Mouse (Mus musculus) kidney, postnatal 0 days (tissue): Measurements from ENCODE around the gene M6pr. TPM values are rescaled to one million over a fixed set of nuclear protein-coding genes. Genes with fewer than 3 reads are reported as not detected.

Experiments
- ATAC-seq: fragments of 200-750 bp; cut with Nextera tagmentation; replicated peaks from 2 replicates; pipeline ENCODE4 v1.8.0; 2017; ENCODE audit warnings: low read depth, moderate number of reproducible peaks, moderate TSS enrichment, moderate library complexity; ENCODE audit not compliant: low FRiP score
- DNase-seq: peaks from one replicate; pipeline ENCODE4 v3.0.0-alpha.2; 2016; ENCODE audit warnings: low spot score
- H3K27ac ChIP-seq: fragments of 300-500 bp; sonication (generic); 2 replicates; pipeline ENCODE4 v1.5.1; 2014; ENCODE audit warnings: mild to moderate bottlenecking
- H3K27me3 ChIP-seq: fragments of 300-500 bp; sonication (generic); 2 replicates; pipeline ENCODE4 v1.6.1; 2014; ENCODE audit warnings: low read length, mixed read lengths; ENCODE audit not compliant: insufficient read depth
- H3K36me3 ChIP-seq: fragments of 300-500 bp; sonication (generic); 2 replicates; pipeline ENCODE4 v1.6.1; 2014; ENCODE audit warnings: low read length, mixed read lengths; ENCODE audit not compliant: insufficient read depth
- H3K4me1 ChIP-seq: fragments of 300-500 bp; sonication (generic); replicated peaks from 2 replicates; pipeline ENCODE4 v1.6.1; 2014; ENCODE audit warnings: antibody characterized with exemption, low read length, mixed read lengths; ENCODE audit not compliant: insufficient read depth
- H3K4me2 ChIP-seq: fragments of 300-500 bp; sonication (generic); 2 replicates; pipeline ENCODE4 v1.6.1; 2014; ENCODE audit warnings: mild to moderate bottlenecking, low read length, moderate library complexity, mixed read lengths
- H3K4me3 ChIP-seq: fragments of 300-500 bp; sonication (generic); replicated peaks from 2 replicates; pipeline ENCODE4 v1.5.1; 2014; ENCODE audit warnings: low read depth, low read length
- H3K9ac ChIP-seq: fragments of 300-500 bp; sonication (generic); 2 replicates; pipeline ENCODE4 v1.6.1; 2014; ENCODE audit warnings: low read depth, low read length
- H3K9me3 ChIP-seq: fragments of 300-500 bp; sonication (generic); replicated peaks from 2 replicates; pipeline ENCODE4 v1.6.1; 2016; ENCODE audit warnings: low read length, inconsistent platforms, mixed read lengths
- CTCF ChIP-seq: IDR thresholded peaks from 2 replicates; pipeline ENCODE4 v1.5.1; 2016; ENCODE audit warnings: antibody characterized with exemption, low read depth, mild to moderate bottlenecking, moderate library complexity
- WGBS: fragments of 180-500 bp; shearing (Covaris S2); extraction: QIAGEN DNeasy Blood & Tissue Kit; methylation state at CpG from one replicate; pipeline ENCODE4 v1.1.7; 2014; 5-methylcytosine and 5-hydroxymethylcytosine counted together
- polyA plus RNA-seq: library from polyadenylated mRNA; unstranded; fragments of >200 nt; fragmentation: Nextera tagmentation; extraction: Ambion mirVana; gene quantifications from 2 replicates; pipeline ENCODE4 v1.2.1, GENCODE M21; 2015

M6pr gene
- polyA plus RNA-seq, 1 experiment from 2014 or later = 130 TPM

DNA sequence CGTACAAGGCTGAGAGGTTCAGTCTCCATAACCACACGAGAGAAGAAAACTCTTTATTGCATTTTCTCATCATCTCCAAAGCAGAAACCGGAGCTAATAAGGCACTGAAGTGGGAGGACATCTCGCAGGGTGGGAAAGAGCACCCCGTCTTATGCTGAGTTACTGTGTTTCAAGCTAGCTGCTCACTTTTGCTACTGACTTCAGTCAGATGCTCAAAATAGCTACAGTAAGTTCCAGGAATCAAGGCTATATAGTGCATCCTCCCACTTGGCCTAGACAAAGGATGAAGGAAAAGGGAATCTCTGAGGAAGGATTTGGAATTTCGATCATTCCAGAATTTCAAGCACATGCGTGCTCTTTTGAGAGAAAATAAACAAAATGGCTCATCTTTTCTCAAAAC is 32.0 kb upstream of the M6pr start:
- TF ChIP-seq CTCF = no peak
- DNase-seq (no peak), ATAC-seq (no peak)
- Histone ChIP-seq H3K36me3 (no peaks in the 10 kb centered on the region), H3K4me2 (no peak overlapping the region), H3K9me3 (no peaks in the 10 kb centered on the region), H3K4me1 (no peaks in the 10 kb centered on the region), H3K27ac (no peak overlapping the region), H3K4me3 (no peak overlapping the region), H3K27me3 (no peaks in the 10 kb centered on the region), H3K9ac (no peak overlapping the region)
- 84% methylated on average over 7 of the region's 7 CpGs for WGBS

DNA sequence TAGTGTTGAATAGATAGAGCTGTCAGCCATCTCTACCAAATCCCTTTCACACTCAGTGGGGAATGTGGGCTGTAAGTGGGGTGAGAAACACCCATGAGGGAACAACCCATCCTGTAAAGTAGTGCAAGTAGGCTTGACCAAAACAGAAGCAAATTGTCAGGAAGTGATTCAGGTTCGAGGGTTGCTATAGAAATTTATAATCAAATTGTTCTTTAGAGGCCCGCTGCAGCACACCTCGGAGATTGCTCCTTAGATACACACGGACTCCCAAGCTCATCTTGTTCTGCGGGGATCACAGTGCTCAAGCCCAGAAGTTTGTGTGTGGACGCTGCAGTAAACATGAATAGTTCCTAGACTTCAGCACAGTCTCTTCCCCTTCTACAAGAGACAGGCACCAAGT is 25.7 kb upstream of the M6pr start, which contains the start of gene Klrg1:
Gene Klrg1 (minus strand): TSS at position 101 of the 400 bp plus-strand sequence.
- Histone ChIP-seq H3K27me3 (no peaks in the 10 kb centered on the region), H3K4me2 (no peak within 1 kb of the TSS), H3K9me3 (no peaks in the 10 kb centered on the region), H3K4me1 (no peaks in the 10 kb centered on the region), H3K27ac (no peak within 1 kb of the TSS), H3K9ac (no peak within 1 kb of the TSS), H3K36me3 (no peaks in the 10 kb centered on the region), H3K4me3 (no peak within 1 kb of the TSS)
- TF ChIP-seq CTCF = no peak
- ATAC-seq = no peak
- DNase-seq = no peak
- 75% methylated on average over 6 of the region's 6 CpGs for WGBS

DNA sequence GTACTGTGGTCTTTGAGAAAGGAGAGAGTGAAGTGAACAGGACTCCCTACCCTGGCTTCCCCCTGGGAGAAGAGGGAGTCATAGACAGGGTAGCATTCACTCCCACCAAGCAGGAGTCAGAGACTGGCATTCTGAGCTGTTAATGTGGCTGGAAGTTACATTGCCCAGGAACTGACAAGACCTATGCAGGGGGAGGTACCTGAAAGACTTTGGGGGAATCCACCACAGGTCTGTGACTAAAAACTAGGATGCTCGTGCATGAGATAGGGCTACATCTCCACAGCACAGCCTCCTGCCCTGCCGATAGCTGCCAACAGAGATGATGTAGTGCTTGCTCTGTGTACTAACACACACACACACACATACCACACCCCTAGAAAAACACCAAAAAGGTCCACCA is 25.1 kb upstream of the M6pr start:
- TF ChIP-seq CTCF = no peak

DNA sequence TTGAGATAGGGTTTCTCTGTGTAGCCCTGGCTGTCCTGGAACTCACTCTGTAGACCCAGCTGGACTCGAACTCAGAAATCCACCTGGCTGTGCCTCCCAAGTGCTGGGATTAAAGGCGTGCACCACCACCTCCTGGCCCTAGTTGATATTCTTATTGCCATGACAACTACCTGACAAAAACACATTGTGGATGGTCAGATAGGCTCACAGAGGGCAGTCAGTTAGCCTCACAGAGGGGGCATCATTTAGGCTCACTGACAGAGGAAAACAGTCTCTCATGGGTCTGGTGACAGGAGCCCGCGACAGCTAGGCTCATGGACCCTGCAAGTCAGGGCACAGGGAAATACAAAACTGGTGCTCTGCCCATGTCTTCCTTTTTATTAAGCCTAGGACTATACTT is 24.2 kb upstream of the M6pr start:
- H3K4me3 ChIP-seq = no peak overlapping the region
- H3K9ac ChIP-seq = no peak overlapping the region
- WGBS = 77% methylated on average over 4 of the region's 4 CpGs
- H3K9me3 ChIP-seq = no peaks in the 10 kb centered on the region
- no peak for DNase-seq
- H3K27ac ChIP-seq = no peak overlapping the region
- H3K27me3 ChIP-seq = no peaks in the 10 kb centered on the region
- no peak for TF ChIP-seq CTCF
- H3K4me2 ChIP-seq = no peak overlapping the region
- H3K4me1 ChIP-seq = no peaks in the 10 kb centered on the region
- ATAC-seq = no peak
- no peaks in the 10 kb centered on the region for H3K36me3 ChIP-seq

More for the DNA sequence above, 25.1 kb upstream of the M6pr start:
- WGBS = 85% methylated on average over 2 of the region's 2 CpGs
- Histone ChIP-seq H3K36me3 (no peaks in the 10 kb centered on the region), H3K27ac (no peak overlapping the region), H3K9me3 (no peaks in the 10 kb centered on the region), H3K9ac (no peak overlapping the region), H3K4me3 (no peak overlapping the region), H3K4me1 (no peaks in the 10 kb centered on the region), H3K27me3 (no peaks in the 10 kb centered on the region), H3K4me2 (no peak overlapping the region)
- ATAC-seq = no peak
- no peak for DNase-seq

DNA sequence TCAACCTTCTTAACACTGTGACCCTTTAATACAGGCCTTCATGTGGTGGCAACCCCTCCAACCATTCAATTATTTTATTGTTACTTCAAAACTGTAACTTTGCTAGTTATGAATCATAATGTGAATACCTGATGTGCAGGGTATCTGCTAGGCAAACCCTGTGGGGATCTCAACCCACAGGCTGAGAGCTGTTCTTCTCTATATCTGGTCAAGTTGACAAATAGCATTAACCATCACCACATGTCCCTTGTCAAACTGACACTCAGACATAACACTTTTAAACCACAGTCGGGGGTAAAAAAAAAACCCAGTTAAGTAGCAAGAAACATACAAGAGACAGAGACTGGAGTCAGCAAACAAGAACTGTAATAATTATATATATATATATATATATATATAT is 23.7 kb upstream of the M6pr start:
- Histone ChIP-seq H3K4me3 (no peak overlapping the region), H3K4me1 (no peaks in the 10 kb centered on the region), H3K9ac (no peak overlapping the region), H3K4me2 (no peak overlapping the region), H3K36me3 (no peaks in the 10 kb centered on the region), H3K27me3 (no peaks in the 10 kb centered on the region), H3K27ac (no peak overlapping the region), H3K9me3 (no peaks in the 10 kb centered on the region)
- DNase-seq (no peak), ATAC-seq (no peak)
- no peak for TF ChIP-seq CTCF
- WGBS = 54% methylated on average over 1 of the region's 1 CpGs

DNA sequence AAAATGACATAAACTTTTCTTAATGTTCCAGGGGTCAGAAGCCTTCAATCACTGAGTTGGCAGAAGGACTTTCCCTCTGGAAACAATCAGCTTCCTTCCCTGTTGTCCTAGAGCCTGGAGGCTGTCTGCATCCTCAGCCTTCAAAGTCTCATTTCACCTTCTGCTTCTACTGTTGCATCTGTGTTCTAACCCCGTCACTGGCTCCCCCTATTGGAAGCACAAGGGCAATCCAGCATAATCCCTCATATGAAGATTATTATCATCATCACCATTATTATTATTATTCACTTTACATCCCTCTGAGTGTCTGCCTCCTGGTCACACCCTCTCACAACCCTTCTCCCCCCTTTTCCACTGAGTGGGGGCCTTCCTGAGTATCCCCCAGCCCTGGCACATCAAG is 20.3 kb upstream of the M6pr start:
- ATAC-seq (no peak), DNase-seq (no peak)
- H3K27ac ChIP-seq = no peak overlapping the region
- TF ChIP-seq CTCF = peak; percentile 29; the same call in 1 of the 2 replicates
- H3K9ac ChIP-seq = no peak overlapping the region
- H3K36me3 ChIP-seq = no peaks in the 10 kb centered on the region
- no peak overlapping the region for H3K4me3 ChIP-seq
- no peaks in the 10 kb centered on the region for H3K9me3 ChIP-seq
- WGBS = 52% methylated on average over 1 of the region's 1 CpGs
- no peaks in the 10 kb centered on the region for H3K27me3 ChIP-seq
- peaks cover 4% of the 10 kb centered on the region; the same call in 1 of the 2 replicates for H3K4me1 ChIP-seq
- no peak overlapping the region for H3K4me2 ChIP-seq

DNA sequence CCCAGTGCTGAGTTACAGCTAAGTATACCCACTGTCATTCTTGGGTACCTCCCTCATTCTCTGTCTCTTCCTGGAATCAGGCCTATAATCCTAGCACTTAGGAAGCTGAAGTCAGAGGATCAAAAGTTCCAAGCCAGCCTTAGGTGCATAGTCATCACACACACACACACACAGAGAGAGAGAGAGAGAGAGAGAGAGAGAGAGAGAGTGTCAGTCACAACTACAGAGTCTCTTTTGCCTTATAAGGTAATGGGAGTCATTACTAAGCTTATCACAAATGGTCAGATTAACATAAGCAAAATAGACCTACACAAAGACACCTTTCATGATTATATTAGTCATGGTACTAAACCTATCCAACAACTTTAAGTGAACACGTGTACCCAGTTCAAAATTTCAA is 19.2 kb upstream of the M6pr start:
- DNase-seq (no peak), ATAC-seq (no peak)
- H3K9me3 ChIP-seq = no peaks in the 10 kb centered on the region
- H3K36me3 ChIP-seq = no peaks in the 10 kb centered on the region
- H3K27ac ChIP-seq = no peak overlapping the region
- WGBS = 76% methylated on average over 1 of the region's 1 CpGs
- peaks cover 4% of the 10 kb centered on the region; the same call in 1 of the 2 replicates for H3K4me1 ChIP-seq
- H3K27me3 ChIP-seq = no peaks in the 10 kb centered on the region
- H3K9ac ChIP-seq = no peak overlapping the region
- H3K4me2 ChIP-seq = no peak overlapping the region
- TF ChIP-seq CTCF = no peak
- no peak overlapping the region for H3K4me3 ChIP-seq
